Mouse (Mus musculus) liver, embryonic 13.5 days (tissue): ENCODE data around the gene Mfsd10. TPM values are rescaled to one million over a fixed set of nuclear protein-coding genes. Genes with fewer than 3 reads are reported as not detected.

ENCODE experiments used
- ATAC-seq: fragments of 200-750 bp; cut with Nextera tagmentation; 2 replicates; pipeline ENCODE4 v1.8.0; 2017; ENCODE audit warnings: low read depth, mild to moderate bottlenecking, moderate number of reproducible peaks, moderate library complexity
- DNase-seq: peaks from one replicate; pipeline ENCODE4 v3.0.0; 2022
- H3K27ac ChIP-seq: fragments of 300-500 bp; sonication (generic); 2 replicates; pipeline ENCODE4 v1.5.1; 2015; ENCODE audit warnings: moderate library complexity, mild to moderate bottlenecking, inconsistent platforms
- H3K27me3 ChIP-seq: fragments of 300-500 bp; sonication (generic); 2 replicates; pipeline ENCODE4 v1.6.1; 2015; ENCODE audit warnings: mild to moderate bottlenecking, inconsistent platforms
- H3K36me3 ChIP-seq: fragments of 300-500 bp; sonication (generic); 2 replicates; pipeline ENCODE4 v1.6.1; 2015; ENCODE audit warnings: mild to moderate bottlenecking, inconsistent platforms
- H3K4me1 ChIP-seq: fragments of 300-500 bp; sonication (generic); replicated peaks from 2 replicates; pipeline ENCODE4 v1.6.1; 2015; ENCODE audit warnings: inconsistent platforms
- H3K4me2 ChIP-seq: fragments of 300-500 bp; sonication (generic); 2 replicates; pipeline ENCODE4 v1.6.1; 2015; ENCODE audit warnings: inconsistent platforms, mild to moderate bottlenecking, moderate library complexity
- H3K4me3 ChIP-seq: fragments of 300-500 bp; sonication (generic); replicated peaks from 2 replicates; pipeline ENCODE4 v1.5.1; 2015; ENCODE audit warnings: mild to moderate bottlenecking, inconsistent platforms
- H3K9ac ChIP-seq: fragments of 300-500 bp; sonication (generic); 2 replicates; pipeline ENCODE4 v1.6.1; 2015; ENCODE audit warnings: mild to moderate bottlenecking, inconsistent platforms
- H3K9me3 ChIP-seq: fragments of 300-500 bp; sonication (generic); replicated peaks from 2 replicates; pipeline ENCODE4 v1.6.1; 2016; ENCODE audit warnings: inconsistent platforms
- WGBS: fragments of 180-500 bp; shearing (Covaris S2); methylation state at CpG from one replicate; pipeline ENCODE4 v1.1.7; 2015; ENCODE audit not compliant: insufficient replicate concordance; 5-methylcytosine and 5-hydroxymethylcytosine counted together
- polyA plus RNA-seq: library from polyadenylated mRNA; unstranded; fragments of >200 nt; fragmentation: Nextera tagmentation; extraction: Ambion mirVana; gene quantifications from 2 replicates; pipeline ENCODE4 v1.2.1, GENCODE M21; 2015

Mfsd10 gene
- polyA plus RNA-seq, 1 experiment from 2014 or later, result 65.9 TPM

DNA sequence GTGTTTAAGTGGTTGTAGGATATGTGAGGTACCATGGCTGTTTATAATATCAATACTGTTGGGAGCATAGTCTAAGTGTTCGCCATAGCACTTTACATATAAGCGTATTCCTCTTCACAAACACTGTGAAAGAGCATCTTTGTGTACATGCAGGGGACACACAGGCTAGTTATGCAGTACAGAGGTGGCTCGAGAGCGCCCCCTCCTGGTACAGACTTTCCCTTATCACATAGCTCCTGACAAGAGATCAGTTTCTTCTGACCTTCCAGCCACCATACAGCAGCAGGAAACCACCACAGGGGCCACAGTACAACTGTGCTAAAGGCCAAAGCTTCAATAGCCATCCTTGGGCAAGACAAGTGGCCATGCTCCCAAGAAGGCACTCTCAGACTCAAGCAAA, 10.6 kb upstream of the Mfsd10 start:
- Histone ChIP-seq H3K9ac (no peak overlapping the region), H3K36me3 (peaks cover 99% of the 10 kb centered on the region), H3K27ac (no peak overlapping the region), H3K27me3 (no peaks in the 10 kb centered on the region), H3K9me3 (no peaks in the 10 kb centered on the region), H3K4me1 (no peaks in the 10 kb centered on the region), H3K4me2 (no peak overlapping the region), H3K4me3 (no peak overlapping the region)
- ATAC-seq, result peak; percentile 45; the same call in 1 of the 2 replicates
- peak; percentile 58 for DNase-seq
- WGBS, result 40% methylated on average over 4 of the region's 4 CpGs

DNA sequence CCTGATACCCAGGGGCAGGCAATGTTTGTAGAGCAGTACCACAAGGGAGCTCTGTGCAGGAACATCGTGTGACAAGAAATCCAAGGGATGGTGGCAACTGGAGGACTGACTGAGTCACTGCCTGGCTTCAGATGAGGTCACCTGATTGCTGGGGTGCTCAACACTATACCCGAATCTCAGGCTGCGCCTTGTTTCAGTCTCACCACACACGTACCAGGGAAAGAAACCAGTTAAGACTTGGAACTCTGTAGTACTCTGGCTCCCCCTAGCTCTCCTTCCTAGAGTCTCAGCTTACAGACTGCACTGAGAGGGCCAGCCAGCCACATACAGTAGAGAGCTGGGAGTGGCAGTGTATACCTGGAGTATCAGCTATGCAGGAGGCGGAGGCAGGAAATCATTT, 5.9 kb upstream of the Mfsd10 start:
- 74% methylated on average over 5 of the region's 5 CpGs for WGBS
- H3K9me3 ChIP-seq, result no peaks in the 10 kb centered on the region
- DNase-seq, result no peak
- peaks cover 94% of the 10 kb centered on the region for H3K36me3 ChIP-seq
- no peak overlapping the region for H3K4me2 ChIP-seq
- ATAC-seq, result peak; percentile 68
- no peak overlapping the region for H3K4me3 ChIP-seq
- H3K4me1 ChIP-seq, result peaks cover 2% of the 10 kb centered on the region
- no peak overlapping the region for H3K9ac ChIP-seq
- H3K27me3 ChIP-seq, result no peaks in the 10 kb centered on the region
- no peak overlapping the region for H3K27ac ChIP-seq

DNA sequence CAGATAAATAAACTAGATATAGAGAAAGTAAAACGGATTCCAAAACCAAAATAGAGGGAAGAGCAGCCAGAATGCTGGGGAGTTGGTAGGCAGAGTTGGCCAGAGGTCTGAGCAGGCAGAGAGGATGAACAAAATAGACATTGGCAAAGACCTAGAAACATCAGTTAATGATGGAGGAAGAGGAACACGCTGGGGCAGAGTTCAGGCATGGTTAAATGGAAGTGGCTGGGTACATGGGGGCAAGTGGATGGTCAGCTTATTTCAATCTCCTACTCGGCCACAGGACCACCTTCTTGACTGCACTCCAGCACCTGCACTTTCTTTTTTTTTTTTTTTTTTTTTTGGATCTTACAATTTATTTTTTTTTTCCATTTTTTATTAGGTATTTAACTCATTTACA, 5.0 kb upstream of the Mfsd10 start:
- no peaks in the 10 kb centered on the region for H3K9me3 ChIP-seq
- no peaks in the 10 kb centered on the region for H3K27me3 ChIP-seq
- H3K27ac ChIP-seq, result no peak overlapping the region
- WGBS, result 74% methylated on average over 3 of the region's 3 CpGs
- no peak overlapping the region for H3K4me3 ChIP-seq
- no peak for DNase-seq
- peaks cover 90% of the 10 kb centered on the region for H3K36me3 ChIP-seq
- ATAC-seq, result no peak
- H3K4me1 ChIP-seq, result peaks cover 11% of the 10 kb centered on the region
- no peak overlapping the region for H3K9ac ChIP-seq
- no peak overlapping the region for H3K4me2 ChIP-seq

DNA sequence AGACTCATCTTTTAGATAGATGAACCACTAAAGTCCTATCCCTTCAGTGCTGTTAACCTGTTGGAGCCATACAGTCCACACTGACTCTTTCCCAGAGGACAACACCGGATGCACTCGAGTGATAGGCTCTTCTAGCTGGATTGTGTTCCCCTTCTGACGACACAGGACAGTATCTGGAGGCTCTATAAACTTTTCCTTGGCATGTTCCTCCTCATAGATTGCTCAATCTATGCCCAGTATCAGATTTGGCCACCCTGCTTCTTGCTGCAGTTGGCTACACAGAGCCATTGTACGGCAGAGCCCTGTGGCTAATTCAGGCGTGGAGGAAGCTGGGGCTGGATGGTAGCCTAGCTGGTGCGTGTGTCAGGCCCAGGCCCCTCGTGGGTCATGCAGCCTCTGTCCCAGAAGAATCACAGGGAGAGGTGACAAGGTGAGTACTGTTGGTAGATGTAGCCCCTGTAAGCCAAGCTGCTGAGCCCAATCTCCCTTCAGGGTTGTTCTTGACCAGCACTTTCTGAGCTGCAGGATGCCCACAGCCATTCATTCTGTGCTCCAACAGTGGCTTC, 662 bp upstream of the Mfsd10 start:
- 59% methylated on average over 7 of the region's 7 CpGs for WGBS
- H3K36me3 ChIP-seq, result peaks cover 80% of the 10 kb centered on the region
- DNase-seq (no peak), ATAC-seq (no peak)
- H3K9ac ChIP-seq, result peak overlapping the region; percentile 85
- peak overlapping the region; percentile 98 for H3K4me2 ChIP-seq
- peak overlapping the region; percentile 91 for H3K27ac ChIP-seq
- H3K4me3 ChIP-seq, result peak overlapping the region; percentile 73
- H3K4me1 ChIP-seq, result peaks cover 54% of the 10 kb centered on the region
- no peaks in the 10 kb centered on the region for H3K9me3 ChIP-seq
- H3K27me3 ChIP-seq, result no peaks in the 10 kb centered on the region

DNA sequence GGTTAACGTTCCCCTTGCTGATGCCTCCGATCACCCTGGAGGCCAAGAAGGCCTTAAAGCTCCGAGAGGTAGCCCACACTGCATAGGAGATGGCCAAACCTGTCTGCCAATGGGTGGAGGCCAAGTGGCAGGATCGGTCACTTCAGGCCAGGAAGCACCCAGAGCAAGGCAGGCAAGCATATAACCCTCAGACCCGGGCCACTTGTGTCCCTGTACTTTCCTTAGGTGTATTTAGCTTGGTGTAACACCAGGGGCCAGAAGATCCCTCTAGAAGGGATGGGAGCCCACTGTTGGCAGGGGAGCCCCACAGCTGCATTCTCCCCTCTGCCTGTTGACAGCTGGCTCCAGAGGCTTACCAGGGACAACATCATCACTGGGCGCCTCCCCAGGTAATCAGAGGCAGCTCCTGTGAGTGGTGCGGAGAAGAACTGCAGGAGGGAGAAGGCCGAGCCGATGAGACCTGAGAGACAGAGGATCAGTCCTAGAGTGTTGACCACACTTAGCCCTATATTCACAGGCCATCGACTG, 1.3 kb downstream of the Mfsd10 start:
- Histone ChIP-seq H3K27ac (peak overlapping the region; percentile 91), H3K4me2 (peak overlapping the region; percentile 98), H3K9me3 (no peaks in the 10 kb centered on the region), H3K27me3 (no peaks in the 10 kb centered on the region), H3K36me3 (peaks cover 84% of the 10 kb centered on the region), H3K4me3 (peak overlapping the region; percentile 73), H3K9ac (peak overlapping the region; percentile 85), H3K4me1 (peaks cover 65% of the 10 kb centered on the region)
- DNase-seq, result no peak
- ATAC-seq, result no peak
- WGBS, result 54% methylated on average over 10 of the region's 10 CpGs

DNA sequence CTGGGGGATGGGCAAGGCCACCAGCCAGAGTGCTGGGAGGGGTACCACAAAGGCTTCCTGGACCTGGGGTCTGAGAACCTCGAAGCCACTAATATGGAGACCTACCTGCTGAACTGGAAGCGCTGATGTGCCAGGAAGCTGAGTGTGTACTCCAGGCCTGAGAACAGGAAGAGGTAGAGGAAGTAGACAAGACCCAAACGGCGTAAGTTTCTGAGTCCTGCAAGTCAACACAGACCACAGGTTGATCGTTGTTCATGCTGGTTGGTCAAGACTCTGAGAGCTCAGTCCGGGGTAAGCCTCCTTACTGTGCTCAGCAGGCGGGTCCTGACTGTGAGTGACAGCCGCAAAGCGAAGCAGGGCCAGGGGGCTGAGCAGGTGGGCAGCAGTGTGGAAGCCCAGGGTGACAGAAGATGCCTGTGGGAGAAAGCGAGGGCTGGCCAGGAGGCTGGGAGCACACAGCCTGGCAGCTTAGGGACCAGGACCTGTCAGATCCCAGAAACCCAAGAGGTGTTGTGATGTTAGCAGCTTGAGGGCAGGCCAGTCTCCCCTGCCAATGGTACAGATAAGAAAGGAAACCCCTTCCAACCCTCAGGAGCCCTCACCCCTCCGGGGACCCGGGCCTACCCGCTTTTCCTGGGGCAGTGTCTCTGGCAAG, 2.1 kb downstream of the Mfsd10 start:
- Histone ChIP-seq H3K36me3 (peaks cover 84% of the 10 kb centered on the region), H3K27ac (peak overlapping the region; percentile 91), H3K4me1 (peaks cover 65% of the 10 kb centered on the region), H3K4me3 (peak overlapping the region; percentile 73), H3K9me3 (no peaks in the 10 kb centered on the region), H3K27me3 (no peaks in the 10 kb centered on the region), H3K9ac (peak overlapping the region; percentile 85), H3K4me2 (peak overlapping the region; percentile 98)
- 60% methylated on average over 13 of the region's 13 CpGs for WGBS
- no peak for ATAC-seq
- DNase-seq, result no peak

DNA sequence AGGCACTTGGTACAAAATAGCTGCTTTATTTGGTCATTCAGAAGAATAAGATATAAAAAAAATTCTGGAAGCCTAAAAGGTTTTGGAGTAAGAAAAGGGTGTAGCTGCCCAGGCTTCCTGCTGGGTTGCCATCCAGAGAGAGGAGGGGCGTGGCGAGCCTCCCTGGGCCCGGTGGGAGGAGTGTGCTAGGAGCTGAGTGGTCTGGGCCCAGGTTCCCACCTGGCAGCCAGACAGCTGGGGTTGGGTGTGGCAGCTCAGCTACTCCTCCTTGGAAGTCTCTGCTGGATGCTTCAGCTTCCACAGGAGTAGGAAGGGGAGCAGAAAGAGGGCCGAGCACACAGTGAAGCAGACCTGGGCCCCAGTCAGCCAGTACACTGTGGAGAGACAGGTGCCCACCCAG, 3.4 kb downstream of the Mfsd10 start:
- WGBS, result 69% methylated on average over 4 of the region's 4 CpGs

DNA sequence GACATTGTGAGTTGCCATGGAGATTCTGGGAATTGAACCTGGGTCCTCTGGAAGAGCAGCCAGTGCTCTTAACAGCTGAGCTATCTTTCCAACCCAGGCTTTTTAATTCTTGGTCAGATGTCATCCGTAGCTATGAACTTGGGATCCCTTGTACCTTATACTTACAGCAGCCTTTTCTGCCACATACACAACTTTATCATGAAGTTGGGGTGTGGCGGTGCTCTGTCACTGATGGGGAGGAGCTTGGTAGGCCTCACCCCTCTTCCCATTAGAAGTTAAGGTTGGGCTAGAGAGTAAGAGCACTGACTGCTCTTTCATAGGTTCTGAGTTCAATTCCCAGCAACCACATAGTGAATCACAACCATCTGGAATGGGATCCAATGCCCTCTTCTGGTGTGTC, 4.0 kb downstream of the Mfsd10 start:
- Histone ChIP-seq H3K9ac (no peak overlapping the region), H3K9me3 (no peaks in the 10 kb centered on the region), H3K4me2 (peak overlapping the region; percentile 36), H3K27ac (peak overlapping the region; percentile 91), H3K4me1 (peaks cover 64% of the 10 kb centered on the region), H3K27me3 (no peaks in the 10 kb centered on the region), H3K36me3 (peaks cover 84% of the 10 kb centered on the region), H3K4me3 (no peak overlapping the region)
- 55% methylated on average over 2 of the region's 2 CpGs for WGBS
- DNase-seq, result peak; percentile 48
- peak; percentile 49 for ATAC-seq

More for the DNA sequence above, 3.4 kb downstream of the Mfsd10 start:
- peaks cover 65% of the 10 kb centered on the region for H3K4me1 ChIP-seq
- H3K9ac ChIP-seq, result peak overlapping the region; percentile 15; the same call in 1 of the 2 replicates
- peak overlapping the region; percentile 36 for H3K4me2 ChIP-seq
- H3K36me3 ChIP-seq, result peaks cover 84% of the 10 kb centered on the region
- no peaks in the 10 kb centered on the region for H3K9me3 ChIP-seq
- DNase-seq (no peak), ATAC-seq (no peak)
- H3K4me3 ChIP-seq, result no peak overlapping the region
- H3K27me3 ChIP-seq, result no peaks in the 10 kb centered on the region
- H3K27ac ChIP-seq, result peak overlapping the region; percentile 91

DNA sequence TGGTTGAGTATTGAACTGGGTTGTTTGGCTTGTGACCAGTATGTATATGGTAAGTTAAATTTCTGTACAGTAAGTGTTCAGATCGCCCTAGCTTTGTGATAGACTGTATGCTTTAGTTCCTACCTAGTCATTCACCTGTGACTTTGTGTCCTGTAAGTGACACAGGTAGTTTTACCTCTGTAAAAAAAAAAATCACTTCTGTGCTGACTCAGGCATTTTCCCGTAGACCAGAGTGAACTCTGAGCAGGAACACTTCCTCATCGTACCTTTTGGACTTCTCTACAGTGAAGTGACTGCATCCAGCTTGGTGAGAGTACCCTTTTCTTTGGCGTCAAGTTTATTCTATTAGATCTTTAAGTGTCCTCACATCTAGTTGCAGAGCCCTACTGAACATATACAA, 27.0 kb downstream of the Mfsd10 start:
- no peaks in the 10 kb centered on the region for H3K4me1 ChIP-seq
- DNase-seq, result no peak
- no peaks in the 10 kb centered on the region for H3K27me3 ChIP-seq
- ATAC-seq, result no peak
- no peak overlapping the region for H3K4me2 ChIP-seq
- peaks cover 96% of the 10 kb centered on the region for H3K36me3 ChIP-seq
- no peak overlapping the region for H3K9ac ChIP-seq
- WGBS, result 82% methylated on average over 4 of the region's 4 CpGs
- no peak overlapping the region for H3K27ac ChIP-seq
- H3K9me3 ChIP-seq, result no peaks in the 10 kb centered on the region
- H3K4me3 ChIP-seq, result no peak overlapping the region

DNA sequence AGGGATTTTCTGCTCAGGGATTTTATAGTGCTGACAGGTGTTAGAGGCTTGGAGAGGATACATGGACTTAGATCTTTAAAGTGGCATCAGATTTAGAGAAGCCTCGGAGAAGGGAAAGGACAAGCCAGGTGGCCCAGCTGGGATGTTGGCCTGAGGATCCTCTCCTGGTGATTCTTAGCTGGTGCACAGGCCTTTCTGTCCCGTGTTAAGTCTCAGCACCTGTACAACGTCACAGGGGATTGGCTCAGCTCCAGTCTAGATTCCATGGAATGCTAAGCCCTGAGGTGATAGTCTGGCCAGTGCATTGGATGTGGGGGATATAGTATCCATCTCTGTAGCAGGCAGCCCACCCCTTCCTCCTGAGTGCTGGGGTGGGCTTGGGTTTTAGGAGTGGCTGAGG, 28.8 kb downstream of the Mfsd10 start:
- Histone ChIP-seq H3K27me3 (no peaks in the 10 kb centered on the region), H3K4me3 (no peak overlapping the region), H3K36me3 (peaks cover 91% of the 10 kb centered on the region), H3K4me1 (no peaks in the 10 kb centered on the region), H3K9me3 (no peaks in the 10 kb centered on the region), H3K27ac (no peak overlapping the region), H3K9ac (no peak overlapping the region), H3K4me2 (no peak overlapping the region)
- ATAC-seq (no peak), DNase-seq (no peak)
- WGBS, result 85% methylated on average over 3 of the region's 3 CpGs

DNA sequence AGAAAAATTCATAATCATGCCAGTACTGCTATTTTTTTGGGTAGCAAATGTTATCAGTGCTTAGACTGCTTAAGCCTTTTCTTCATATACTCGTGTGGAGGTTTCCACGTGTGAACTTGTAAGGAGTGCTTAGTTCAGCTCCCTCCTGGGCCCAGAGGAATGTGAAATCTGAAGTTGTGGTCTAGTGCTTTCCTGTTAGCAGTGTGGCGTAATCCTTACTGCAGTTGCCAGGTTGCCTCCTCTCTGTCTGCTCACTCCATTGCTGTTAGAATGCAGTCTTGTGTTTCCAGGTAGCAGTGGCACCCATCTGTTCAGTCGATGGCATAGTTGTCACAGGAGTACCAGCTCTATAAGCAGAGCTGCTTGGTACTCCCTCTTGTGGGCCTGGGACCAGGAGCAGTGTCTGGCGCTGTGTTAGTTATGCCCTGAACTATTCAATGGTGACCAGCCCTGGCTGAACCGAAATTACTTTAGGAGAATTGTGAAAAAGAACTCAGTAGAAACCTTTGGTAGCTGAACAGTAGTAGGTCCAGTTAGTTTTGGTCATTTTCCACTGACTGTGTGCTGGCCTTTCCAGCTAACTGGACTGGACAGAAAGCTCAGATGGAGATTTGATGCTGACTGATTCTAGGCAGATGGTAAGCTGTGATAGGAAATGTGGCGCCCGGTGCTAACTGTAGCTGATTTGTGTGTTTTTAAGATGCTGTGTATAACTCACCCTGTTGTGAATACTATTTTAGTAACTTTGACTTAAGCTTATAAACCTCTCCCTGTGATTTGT, 29.7 kb downstream of the Mfsd10 start:
- no peak for ATAC-seq
- no peak overlapping the region for H3K4me2 ChIP-seq
- H3K27me3 ChIP-seq, result no peaks in the 10 kb centered on the region
- H3K4me1 ChIP-seq, result no peaks in the 10 kb centered on the region
- H3K4me3 ChIP-seq, result no peak overlapping the region
- peaks cover 92% of the 10 kb centered on the region for H3K36me3 ChIP-seq
- DNase-seq, result no peak
- no peaks in the 10 kb centered on the region for H3K9me3 ChIP-seq
- 74% methylated on average over 8 of the region's 8 CpGs for WGBS
- H3K27ac ChIP-seq, result no peak overlapping the region
- H3K9ac ChIP-seq, result no peak overlapping the region
